Mouse (Mus musculus) bone marrow macrophage, adult 2 months (primary cell): ENCODE measurements around the gene Tubgcp2.

ENCODE experiments used
- CTCF ChIP-seq: IDR thresholded peaks from 2 replicates; pipeline ENCODE4 v1.5.1; 2012; ENCODE audit warnings: low read depth, mild to moderate bottlenecking, low read length, moderate library complexity
- POLR2A ChIP-seq: IDR thresholded peaks from 2 replicates; pipeline ENCODE4 v1.6.1; 2012; ENCODE audit warnings: mild to moderate bottlenecking, low read depth, low read length, borderline replicate concordance

DNA sequence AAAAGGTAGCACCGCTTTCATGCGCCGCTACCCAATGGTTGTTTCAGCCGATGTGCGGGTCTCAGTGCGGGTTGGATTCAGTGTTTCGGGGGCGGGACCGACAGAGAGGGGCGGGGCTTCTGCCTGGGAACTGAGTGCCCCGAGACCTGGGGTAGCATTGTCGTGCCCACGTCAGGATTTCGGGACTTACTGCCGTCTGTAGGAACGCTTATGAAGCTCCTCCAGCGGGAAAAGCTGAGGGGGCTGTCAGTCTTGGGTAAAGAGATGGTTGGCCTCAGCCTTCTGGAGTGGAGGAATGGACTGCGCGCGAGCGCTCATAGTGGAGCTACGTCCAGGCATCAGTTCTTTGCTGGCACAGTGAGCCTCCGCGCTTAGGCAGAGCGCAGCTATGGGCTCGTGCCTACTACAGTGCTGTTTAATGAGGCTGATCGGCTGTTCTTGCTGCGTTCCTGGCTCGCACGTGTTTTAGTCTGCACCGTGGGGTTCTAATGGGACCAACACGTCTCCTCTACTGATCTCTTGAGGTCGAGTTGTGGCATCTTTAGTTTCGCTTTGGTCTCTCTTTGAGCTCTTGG is 12.7 kb upstream of the Tubgcp2 start:
- TF ChIP-seq CTCF (no peak), POLR2A (no peak)
